Mouse (Mus musculus) embryo, embryonic 10.5 days (tissue): ENCODE measurements at regions not wholly inside any gene's neighbourhood (a gene's known extent, or its start where the extent isn't known, plus 50 kb on each side); places are given as distances from the start of the nearest gene placed in this dataset.

Source experiments
- DNase-seq: peaks from one replicate; pipeline ENCODE4 v3.0.0-alpha.2; 2015; ENCODE audit warnings: low spot score

DNA sequence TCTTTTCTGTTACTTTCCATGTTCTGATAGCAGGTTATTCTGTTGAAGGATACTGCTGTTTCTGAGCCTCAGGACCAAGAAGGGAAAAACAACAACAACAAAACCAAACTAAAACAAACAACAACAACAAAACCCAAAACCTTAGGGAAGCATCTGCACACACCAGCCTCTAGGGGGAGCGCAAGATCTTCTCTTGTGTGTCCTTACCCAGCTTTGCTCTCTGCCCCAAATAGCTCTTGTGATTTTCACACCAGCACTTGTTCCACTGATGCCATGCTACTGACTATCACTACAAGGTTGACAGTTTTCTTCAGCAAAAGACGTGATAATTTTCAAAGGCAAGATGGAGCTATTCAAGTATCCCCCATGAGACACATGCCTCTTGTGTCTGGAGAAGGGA, 59.8 kb upstream of the Nrg3 start:
- peak; percentile 82 for DNase-seq
